Mouse (Mus musculus) C2C12 (cell line): ENCODE measurements at regions not wholly inside any gene's neighbourhood (a gene's known extent, or its start where the extent isn't known, plus 50 kb on each side); places are given as distances from the start of the nearest gene placed in this dataset.

Experiments
- H3K27me3 ChIP-seq: one replicate; pipeline ENCODE4 v1.6.1; 2011; ENCODE audit not compliant: control insufficient read depth, insufficient read depth, insufficient read length
- H3K36me3 ChIP-seq: one replicate; pipeline ENCODE4 v1.6.1; 2011; ENCODE audit not compliant: control insufficient read depth, insufficient read depth
- H3K4me3 ChIP-seq: one replicate; pipeline ENCODE4 v1.5.1; 2011; ENCODE audit warnings: mild to moderate bottlenecking, control low read depth; ENCODE audit not compliant: poor library complexity, insufficient read depth, severe bottlenecking
- H3K79me2 ChIP-seq: one replicate; pipeline ENCODE4 v1.6.1; 2011; ENCODE audit not compliant: control insufficient read depth, insufficient read depth
- H3K79me3 ChIP-seq: one replicate; pipeline ENCODE4 v1.6.1; 2011; ENCODE audit warnings: low read depth, control low read depth
- H3ac ChIP-seq: one replicate; pipeline ENCODE3; 2011; ENCODE audit warnings: low read depth; ENCODE audit not compliant: control insufficient read depth, insufficient read length
- CEBPB ChIP-seq: IDR thresholded peaks from one replicate; pipeline ENCODE4 v1.6.1; 2011; ENCODE audit warnings: low read depth, mild to moderate bottlenecking, control low read depth, moderate library complexity
- CTCF ChIP-seq: IDR thresholded peaks from one replicate; pipeline ENCODE4 v1.5.1; 2011; ENCODE audit not compliant: control insufficient read depth, insufficient read depth, insufficient read length
- FOSL1 ChIP-seq: IDR thresholded peaks from one replicate; pipeline ENCODE4 v1.8.0; 2011; ENCODE audit warnings: mild to moderate bottlenecking, low read length; ENCODE audit not compliant: poor library complexity, insufficient read depth, severe bottlenecking
- MAX ChIP-seq: IDR thresholded peaks from one replicate; pipeline ENCODE4 v1.6.1; 2011; ENCODE audit warnings: mild to moderate bottlenecking, control low read depth
- MYOD1 ChIP-seq: IDR thresholded peaks from one replicate; pipeline ENCODE4 v1.6.1; 2011; ENCODE audit warnings: low read depth; ENCODE audit not compliant: control insufficient read depth, insufficient read length
- MYOG ChIP-seq: IDR thresholded peaks from one replicate; pipeline ENCODE4 v1.6.1; 2011; ENCODE audit not compliant: control insufficient read depth, insufficient read length; ENCODE audit errors: extremely low read depth
- USF1 ChIP-seq: IDR thresholded peaks from one replicate; pipeline ENCODE4 v1.6.1; 2011; ENCODE audit warnings: low read depth, mild to moderate bottlenecking, control low read depth, moderate library complexity

DNA sequence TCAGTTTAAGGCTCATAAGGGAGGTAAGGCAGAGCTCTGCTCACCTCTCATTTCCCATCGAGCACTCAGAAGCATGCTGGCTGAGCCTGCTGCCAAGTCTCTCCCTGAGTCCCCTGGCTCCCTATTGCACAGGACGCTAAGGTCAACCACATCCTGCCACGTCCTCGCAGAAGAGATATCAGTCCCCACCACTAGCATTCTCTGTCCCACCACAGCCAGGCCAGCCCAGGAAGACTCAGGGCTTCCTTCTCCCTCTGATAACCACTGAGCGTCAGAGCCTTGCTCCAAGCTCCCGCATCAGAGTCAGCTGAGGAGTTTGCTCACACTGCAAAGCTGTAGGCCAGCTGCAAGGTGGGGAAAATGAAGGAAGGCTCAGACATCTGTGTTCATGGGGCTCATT, 248.2 kb downstream of the Rplp1 start:
- Histone ChIP-seq H3ac (no peak overlapping the region), H3K27me3 (no peaks in the 10 kb centered on the region), H3K79me2 (no peaks in the 10 kb centered on the region), H3K4me3 (no peak overlapping the region), H3K79me3 (no peaks in the 10 kb centered on the region), H3K36me3 (no peaks in the 10 kb centered on the region)
- TF ChIP-seq USF1 (peak; percentile 4), MYOD1 (no peak), MAX (peak; percentile 95), CTCF (no peak)

DNA sequence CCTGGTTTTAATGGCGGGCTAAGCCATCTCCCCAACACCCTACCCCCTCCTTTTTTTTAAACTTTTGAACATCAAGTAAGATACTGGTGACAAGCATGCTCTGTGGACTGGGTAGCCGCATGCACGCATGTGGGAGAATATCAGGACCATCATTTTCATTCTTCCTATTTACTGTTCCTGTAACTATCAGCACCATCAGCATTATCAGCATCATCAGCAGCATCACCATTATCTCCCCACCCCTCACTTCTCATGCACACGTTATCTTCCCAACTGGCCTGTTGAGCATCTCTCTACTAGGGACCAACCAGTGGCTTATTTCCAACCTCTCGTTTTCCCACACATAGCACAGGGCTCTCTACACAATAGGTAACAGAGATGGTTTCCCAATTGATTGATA, 249.1 kb downstream of the Rplp1 start:
- Histone ChIP-seq H3K4me3 (no peak overlapping the region), H3K79me3 (no peaks in the 10 kb centered on the region), H3K27me3 (no peaks in the 10 kb centered on the region), H3K36me3 (no peaks in the 10 kb centered on the region), H3ac (no peak overlapping the region), H3K79me2 (no peaks in the 10 kb centered on the region)
- TF ChIP-seq MYOG (no peak), CEBPB (no peak), MAX (no peak), USF1 (no peak)

DNA sequence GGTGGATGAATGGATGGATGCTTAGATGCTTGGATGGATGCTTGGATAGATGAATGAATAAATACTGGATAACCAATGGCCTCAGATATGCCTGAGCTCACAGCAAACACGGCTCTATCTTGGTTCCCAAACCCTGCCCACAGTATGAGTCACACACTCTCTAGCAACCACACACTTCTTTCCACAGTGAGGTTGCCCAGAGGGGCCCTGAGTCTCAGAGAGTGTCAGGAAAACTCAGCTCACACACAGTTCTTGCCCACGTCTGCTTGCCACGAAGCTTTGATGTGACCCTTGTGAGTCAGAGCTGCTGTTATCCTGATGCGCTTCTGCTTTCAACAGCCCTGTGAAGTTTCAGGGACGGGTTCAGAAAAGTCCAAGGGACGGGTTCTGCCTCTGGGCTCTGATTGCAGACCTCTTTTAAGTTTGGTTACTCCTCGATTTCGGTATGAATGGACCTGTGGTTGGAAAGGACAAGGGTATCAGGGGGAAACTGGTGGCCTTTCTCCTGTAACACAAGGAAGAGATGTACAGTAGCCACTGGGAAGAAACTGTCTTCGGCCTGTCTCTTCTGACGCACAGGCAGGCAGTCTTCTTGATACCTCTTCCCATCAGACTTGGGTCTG, 250.2 kb downstream of the Rplp1 start:
- Histone ChIP-seq H3ac (no peak overlapping the region), H3K79me3 (no peaks in the 10 kb centered on the region), H3K36me3 (no peaks in the 10 kb centered on the region), H3K79me2 (no peaks in the 10 kb centered on the region), H3K27me3 (no peaks in the 10 kb centered on the region), H3K4me3 (no peak overlapping the region)
- TF ChIP-seq FOSL1, result peak; percentile 35
- TF ChIP-seq CEBPB, result no peak
- TF ChIP-seq CTCF, result no peak

GRCm38 (mm10) chr9:61662055-61663028, 252.0 kb downstream of the Rplp1 start:
- H3K36me3 ChIP-seq, result no peaks in the 10 kb centered on the region
- no peaks in the 10 kb centered on the region for H3K27me3 ChIP-seq
- TF ChIP-seq CEBPB (no peak), MYOD1 (no peak), MAX (no peak), MYOG (no peak), FOSL1 (no peak), CTCF (no peak), USF1 (no peak)
- no peak overlapping the region for H3ac ChIP-seq
- no peak overlapping the region for H3K4me3 ChIP-seq
- no peaks in the 10 kb centered on the region for H3K79me3 ChIP-seq
- H3K79me2 ChIP-seq, result no peaks in the 10 kb centered on the region

GRCm38 (mm10) chr9:61660191-61660590, 254.2 kb downstream of the Rplp1 start:
- H3ac ChIP-seq, result no peak overlapping the region
- no peaks in the 10 kb centered on the region for H3K79me3 ChIP-seq
- no peak for TF ChIP-seq FOSL1
- no peak for TF ChIP-seq MYOD1
- no peak for TF ChIP-seq MAX
- no peaks in the 10 kb centered on the region for H3K27me3 ChIP-seq
- H3K36me3 ChIP-seq, result no peaks in the 10 kb centered on the region
- H3K79me2 ChIP-seq, result no peaks in the 10 kb centered on the region
- H3K4me3 ChIP-seq, result no peak overlapping the region

GRCm38 (mm10) chr9:61657996-61658395, 256.3 kb downstream of the Rplp1 start:
- Histone ChIP-seq H3K79me2 (no peaks in the 10 kb centered on the region), H3K4me3 (no peak overlapping the region)
- TF ChIP-seq MYOG (no peak), MYOD1 (no peak), MAX (no peak), FOSL1 (no peak)

More at GRCm38 (mm10) chr9:61657996-61658395, 256.3 kb downstream of the Rplp1 start:
- H3ac ChIP-seq, result no peak overlapping the region
- H3K79me3 ChIP-seq, result no peaks in the 10 kb centered on the region
- no peaks in the 10 kb centered on the region for H3K36me3 ChIP-seq
- H3K27me3 ChIP-seq, result no peaks in the 10 kb centered on the region
